In the genomic region with DNA sequence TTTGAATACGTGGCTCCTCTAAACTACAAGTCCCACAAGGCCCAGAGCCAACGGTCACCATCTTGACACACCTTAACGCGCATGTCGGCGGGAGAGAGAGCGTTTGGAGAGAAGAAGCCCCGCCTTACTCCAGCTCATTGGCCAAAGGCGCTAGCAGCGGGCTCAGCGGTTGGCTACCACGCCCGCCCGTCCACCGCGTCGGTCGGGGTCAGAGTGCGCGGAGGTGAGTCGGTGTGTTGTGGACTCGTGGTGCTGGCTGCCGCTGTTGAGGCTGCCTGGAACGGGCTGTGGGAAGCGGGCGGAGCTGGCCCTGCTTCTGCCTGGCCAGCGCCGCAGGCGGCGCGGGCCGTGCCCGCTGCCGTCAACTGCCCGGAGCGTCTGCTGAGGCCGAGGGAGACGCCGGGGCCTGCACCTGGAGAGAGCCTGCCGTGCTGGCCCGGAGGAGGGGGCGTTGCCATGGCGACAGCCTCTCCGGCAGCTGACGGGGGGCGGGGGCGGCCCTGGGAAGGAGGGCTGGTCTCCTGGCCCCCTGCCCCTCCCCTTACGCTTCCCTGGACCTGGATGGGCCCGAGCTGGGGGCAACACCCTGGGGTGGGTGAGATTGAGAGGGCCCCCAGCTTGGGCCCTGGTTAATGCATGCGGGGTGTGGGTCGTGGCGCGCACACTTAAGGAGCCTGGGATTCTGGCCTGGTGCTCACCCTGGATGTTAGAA, we compare ENCODE assay signal across 8 mouse cellular contexts. TPM values are rescaled to one million over a fixed set of nuclear protein-coding genes. Genes with fewer than 3 reads are reported as not detected.
DNase-seq lines count a peak whose midpoint lies in the region; ATAC-seq and TF ChIP-seq lines count a peak whose summit lies in the region.

A gene (plus strand): TSS at position 226 of the 712 bp plus-strand sequence.

- no peaks in the 10 kb centered on the region for H3K27me3 ChIP-seq in Patski
- no peaks in the 10 kb centered on the region; the same call in 1 of the 2 replicates for H3K27me3 ChIP-seq in hindbrain, embryonic 13.5 days

- peak within 1 kb of the TSS; percentile 80 for H3K27ac ChIP-seq in hindbrain, embryonic 13.5 days

- CTCF ChIA-PET in Patski (lab: Charles Lee), result no interaction called here

- peak within 1 kb of the TSS; percentile 88 for H3K9ac ChIP-seq in hindbrain, embryonic 13.5 days

- POLR2A ChIA-PET in Patski (lab: Charles Lee), result interaction anchor here (0.6 to 0.9 kb wide), 2 partner anchors 8 to 35 kb away, joined by 3 read pairs; no protein-coding TSS in a partner anchor

- DNase-seq in Patski (ENCODE audit: low read depth, low spot score), result peak; percentile 84
- peak; percentile 98 to 99 for DNase-seq in cerebellum, postnatal 14 days
- DNase-seq in frontal cortex, postnatal 14 days (ENCODE audit: low spot score in 2 of 2), result peak; percentile 97 to 98
- DNase-seq in layer of hippocampus, postnatal 25 days (ENCODE audit: extremely low spot score in 1 of 2, low spot score in 1 of 2), result peak; percentile 91 to 95
- DNase-seq in lung, postnatal 25 days (ENCODE audit: low spot score), result peak; percentile 99
- DNase-seq in retina, embryonic 14.5 days (ENCODE audit: low spot score), result peak; percentile 98
- DNase-seq in thymus, postnatal 4 days, result peak; percentile 94

- ATAC-seq in Patski, result peak; percentile 98
- peak; percentile 99 for ATAC-seq in hindbrain, embryonic 13.5 days (ENCODE audit: low FRiP score)

- no peak for TF ChIP-seq CTCF in Patski (IDR thresholded peaks at IDR 0.05)

- H3K4me3 ChIP-seq in hindbrain, embryonic 13.5 days, result peak within 1 kb of the TSS; percentile 90

- H3K36me3 ChIP-seq in hindbrain, embryonic 13.5 days, result no peaks in the 10 kb centered on the region

- H3K4me2 ChIP-seq in hindbrain, embryonic 13.5 days, result peak within 1 kb of the TSS; percentile 88

- H3K9me3 ChIP-seq in hindbrain, embryonic 13.5 days, result no peaks in the 10 kb centered on the region

- peaks cover 33% of the 10 kb centered on the region for H3K4me1 ChIP-seq in hindbrain, embryonic 13.5 days (replicated peaks)

- under 1% methylated on average over 48 of the region's 53 CpGs for WGBS in hindbrain, embryonic 13.5 days

- in situ Hi-C loops in Patski (cut with MboI; ENCODE audit: low pct_unique_long_range_greater_than_20kb), result no loop called here

RNA-seq across cellular contexts. Expression of the gene that starts here (rescaled TPM):
- 108 TPM for polyA plus RNA-seq in Patski (2021)
- polyA plus RNA-seq in hindbrain, embryonic 13.5 days (2015; fragmentation: Nextera tagmentation; extraction: Ambion mirVana), result 205 and 214 TPM in 2 replicates
- total RNA-seq in layer of hippocampus, postnatal 25 days (2021), result 100 to 1,000 TPM; 199 to 226 TPM

Comparison
In these comparisons a context has a peak if more than half of its experiments do, and no peak if none do; other contexts are left out.
1. Peak in every context shown above with its lines: DNase-seq, ATAC-seq, H3K4me3 ChIP-seq and H3K27ac ChIP-seq.